Comparison of ENCODE assay signal across 8 mouse cellular contexts in the genomic region with DNA sequence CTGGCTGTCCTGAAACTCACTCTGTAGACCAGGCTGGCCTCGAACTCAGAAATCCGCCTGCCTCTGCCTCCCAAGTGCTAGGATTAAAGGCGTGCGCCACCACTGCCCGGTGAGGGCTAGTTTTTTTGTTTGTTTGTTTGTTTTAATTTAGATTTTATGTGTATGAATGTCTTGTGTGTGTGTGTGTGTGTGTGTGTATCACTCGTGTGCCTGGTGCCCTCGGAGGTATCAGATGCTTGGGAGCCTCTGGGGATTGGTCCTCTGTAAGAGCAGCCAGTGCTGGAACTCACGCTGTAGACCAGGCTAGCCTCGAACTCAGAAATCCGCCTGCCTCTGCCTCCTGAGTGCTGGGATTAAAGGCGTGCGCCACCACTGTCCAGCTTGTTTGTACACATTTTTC. TPM values are rescaled to one million over a fixed set of nuclear protein-coding genes. Genes with fewer than 3 reads are reported as not detected.
A peak's percentile ranks its signal among the peaks of the same experiment; 100 is the strongest.
DNase-seq lines count a peak whose midpoint lies in the region; ATAC-seq and TF ChIP-seq lines count a peak whose summit lies in the region.
"Not testable (repeated sequence)": the region's sequence is repeated elsewhere in the genome, so short reads cannot be mapped to it uniquely, and the experiment has no call there.

No protein-coding gene starts in this region.

- not testable (repeated sequence) for TF ChIP-seq POLR2A in MEL (IDR thresholded peaks at IDR 0.05; ENCODE audit: control insufficient read depth in 1 of 2, insufficient read depth in 1 of 2, low read depth in 1 of 2, low read length in 2 of 2, poor library complexity in 1 of 2); thymus, adult 2 months (IDR thresholded peaks at IDR 0.05; ENCODE audit: control insufficient read depth, extremely low read depth, insufficient read depth, low read length, poor library complexity)

- H3K36me3 ChIP-seq in MEL (ENCODE audit: control insufficient read depth in 1 of 2, insufficient read depth in 2 of 2, low read length in 2 of 2): peaks cover 0 to 24% of the 10 kb centered on the region in 2 experiments; a peak in 2 of 4 replicates
- H3K36me3 ChIP-seq in embryonic facial prominence, embryonic 14.5 days (ENCODE audit: control insufficient read depth, insufficient read depth, low read length); hindbrain, embryonic 16.5 days (ENCODE audit: control insufficient read depth, insufficient read depth, low read length); limb, embryonic 11.5 days (ENCODE audit: control insufficient read depth, insufficient read depth, low read length); lung, embryonic 15.5 days; thymus, adult 2 months (ENCODE audit: control insufficient read depth, insufficient read depth, low read length): not testable (repeated sequence)
- peaks cover 11% of the 10 kb centered on the region; the same call in 1 of the 2 replicates for H3K36me3 ChIP-seq in heart, embryonic 10.5 days

- not testable (repeated sequence) for TF ChIP-seq RAD21 in MEL (IDR thresholded peaks at IDR 0.05; ENCODE audit: low read depth, low read length)

- not testable (repeated sequence) for H3K79me2 ChIP-seq in MEL (ENCODE audit: control insufficient read depth, insufficient read depth, low read length, poor library complexity)

- peak overlapping the region; percentile 94 for H3K27ac ChIP-seq in MEL (ENCODE audit: control insufficient read depth, low read depth, low read length)
- H3K27ac ChIP-seq in embryonic facial prominence, embryonic 14.5 days (replicated peaks; ENCODE audit: low read depth, low read length): peak overlapping the region; percentile 87
- H3K27ac ChIP-seq in heart, embryonic 10.5 days: peak overlapping the region; percentile 96
- H3K27ac ChIP-seq in hindbrain, embryonic 16.5 days (ENCODE audit: low read depth, low read length): peak overlapping the region; percentile 100
- peak overlapping the region; percentile 38; the same call in 1 of the 2 replicates for H3K27ac ChIP-seq in limb, embryonic 11.5 days (replicated peaks; ENCODE audit: low read depth, low read length)
- H3K27ac ChIP-seq in lung, embryonic 15.5 days: peak overlapping the region; percentile 95
- peak overlapping the region; percentile 90 for H3K27ac ChIP-seq in thymus, adult 2 months (ENCODE audit: control insufficient read depth, insufficient read depth, low read length)

- WGBS in embryonic facial prominence, embryonic 14.5 days: 70% methylated on average over 12 of the region's 12 CpGs
- 67% methylated on average over 12 of the region's 12 CpGs for WGBS in heart, embryonic 10.5 days
- WGBS in hindbrain, embryonic 16.5 days: 72% methylated on average over 12 of the region's 12 CpGs
- WGBS in limb, embryonic 11.5 days: 75% methylated on average over 12 of the region's 12 CpGs
- WGBS in lung, embryonic 15.5 days: 67% methylated on average over 12 of the region's 12 CpGs
- WGBS in thymus, adult 2 months: 69% methylated on average over 12 of the region's 12 CpGs

- H3K9me3 ChIP-seq in MEL (replicated peaks; ENCODE audit: insufficient read depth, low read length); embryonic facial prominence, embryonic 14.5 days (ENCODE audit: control insufficient read depth, low read length); heart, embryonic 10.5 days; hindbrain, embryonic 16.5 days (ENCODE audit: control insufficient read depth, low read length); limb, embryonic 11.5 days (ENCODE audit: control insufficient read depth, low read length); lung, embryonic 15.5 days: not testable (repeated sequence)

- peak overlapping the region; percentile 52 for H3K4me2 ChIP-seq in embryonic facial prominence, embryonic 14.5 days (ENCODE audit: low read depth, low read length)
- peak overlapping the region; percentile 80 for H3K4me2 ChIP-seq in hindbrain, embryonic 16.5 days (ENCODE audit: low read length)
- H3K4me2 ChIP-seq in limb, embryonic 11.5 days (ENCODE audit: low read depth, severe bottlenecking): peak overlapping the region; percentile 52
- peak overlapping the region; percentile 87 for H3K4me2 ChIP-seq in lung, embryonic 15.5 days

- not testable (repeated sequence) for H3K27me3 ChIP-seq in MEL (ENCODE audit: control insufficient read depth in 1 of 2, insufficient read depth in 2 of 2, low read length in 2 of 2); embryonic facial prominence, embryonic 14.5 days (replicated peaks; ENCODE audit: control insufficient read depth, insufficient read depth, low read length); heart, embryonic 10.5 days (ENCODE audit: insufficient read depth, poor library complexity, severe bottlenecking); hindbrain, embryonic 16.5 days (replicated peaks; ENCODE audit: control insufficient read depth, insufficient read depth, low read length); limb, embryonic 11.5 days (ENCODE audit: control insufficient read depth, insufficient read depth, low read length); lung, embryonic 15.5 days; thymus, adult 2 months (ENCODE audit: control insufficient read depth, insufficient read depth, low read length)

- not testable (repeated sequence) for TF ChIP-seq CTCF in MEL (IDR thresholded peaks at IDR 0.05 in 2 of 3, conservative IDR thresholded peaks at IDR 0.05 in 1 of 3; ENCODE audit: control insufficient read depth in 1 of 3, insufficient read depth in 1 of 3, low read depth in 2 of 3, low read length in 3 of 3, poor library complexity in 1 of 3, severe bottlenecking in 1 of 3); thymus, adult 2 months (IDR thresholded peaks at IDR 0.05; ENCODE audit: borderline replicate concordance, control insufficient read depth, extremely low read depth, insufficient read depth, low read length, poor library complexity)

- not testable (repeated sequence) for ATAC-seq in embryonic facial prominence, embryonic 14.5 days (ENCODE audit: low read depth); limb, embryonic 11.5 days (ENCODE audit: insufficient number of reproducible peaks, low FRiP score, low TSS enrichment, low read depth); lung, embryonic 15.5 days (ENCODE audit: borderline replicate concordance, extremely low read depth, low FRiP score, low TSS enrichment)
- ATAC-seq in hindbrain, embryonic 16.5 days: peak; percentile 18; the same call in 1 of the 2 replicates

- not testable (repeated sequence) for TF ChIP-seq EP300 in MEL (IDR thresholded peaks at IDR 0.05; ENCODE audit: low read depth in 1 of 2, low read length in 2 of 2)

- H3K4me3 ChIP-seq in MEL (ENCODE audit: control insufficient read depth in 1 of 2, insufficient read depth in 1 of 2, low read depth in 2 of 2, low read length in 2 of 2): peak overlapping the region; percentile 72 to 76
- H3K4me3 ChIP-seq in embryonic facial prominence, embryonic 14.5 days (ENCODE audit: low read depth, low read length): peak overlapping the region; percentile 43
- peak overlapping the region; percentile 70 for H3K4me3 ChIP-seq in heart, embryonic 10.5 days
- peak overlapping the region; percentile 56 for H3K4me3 ChIP-seq in hindbrain, embryonic 16.5 days (ENCODE audit: low read length)
- H3K4me3 ChIP-seq in limb, embryonic 11.5 days (ENCODE audit: low read depth, low read length): peak overlapping the region; percentile 43
- peak overlapping the region; percentile 63 for H3K4me3 ChIP-seq in lung, embryonic 15.5 days
- H3K4me3 ChIP-seq in thymus, adult 2 months (ENCODE audit: control insufficient read depth, insufficient read depth, low read length): peak overlapping the region; percentile 60

- DNase-seq in MEL (ENCODE audit: low read depth, low spot score): peak; percentile 55
- DNase-seq in embryonic facial prominence, embryonic 14.5 days (ENCODE audit: low spot score); heart, embryonic 10.5 days (ENCODE audit: low spot score); limb, embryonic 11.5 days (ENCODE audit: low spot score); thymus, adult 2 months: not testable (repeated sequence)
- DNase-seq in naive thymus-derived CD4-positive, alpha-beta T cell, adult 2 months (ENCODE audit: low read depth): peak; percentile 50

- H3K9ac ChIP-seq in MEL (ENCODE audit: control insufficient read depth, low read depth, low read length, poor library complexity, severe bottlenecking): peak overlapping the region; percentile 82
- H3K9ac ChIP-seq in embryonic facial prominence, embryonic 14.5 days (ENCODE audit: low read depth, low read length): peak overlapping the region; percentile 60
- H3K9ac ChIP-seq in hindbrain, embryonic 16.5 days (ENCODE audit: low read depth, low read length): peak overlapping the region; percentile 81
- H3K9ac ChIP-seq in limb, embryonic 11.5 days (ENCODE audit: low read length): peak overlapping the region; percentile 49; the same call in 1 of the 2 replicates
- peak overlapping the region; percentile 57 for H3K9ac ChIP-seq in lung, embryonic 15.5 days

- peaks cover 5 to 30% of the 10 kb centered on the region in 2 experiments for H3K4me1 ChIP-seq in MEL (ENCODE audit: control insufficient read depth in 1 of 2, insufficient read depth in 2 of 2, low read length in 2 of 2)
- not testable (repeated sequence) for H3K4me1 ChIP-seq in embryonic facial prominence, embryonic 14.5 days (ENCODE audit: control insufficient read depth, insufficient read depth, low read length); hindbrain, embryonic 16.5 days (ENCODE audit: control insufficient read depth, insufficient read depth, low read depth, low read length); limb, embryonic 11.5 days (ENCODE audit: control insufficient read depth, insufficient read depth, low read length); lung, embryonic 15.5 days; thymus, adult 2 months (replicated peaks; ENCODE audit: control insufficient read depth, insufficient read depth, low read length)
- peaks cover 13% of the 10 kb centered on the region for H3K4me1 ChIP-seq in heart, embryonic 10.5 days

RNA-seq across cellular contexts. Expression of a gene that starts 22.5 kb away (rescaled TPM):
- 159 and 197 TPM in 2 replicates for total RNA-seq in MEL (2012; rRNA removed)
- 100 to 1,000 TPM; 412 to 748 TPM for polyA plus RNA-seq in MEL (2012; ENCODE audit: insufficient read depth in 1 of 2, insufficient read length in 2 of 2, low read depth in 1 of 2, low replicate concordance in 2 of 2, missing spikeins in 1 of 2)
- polyA plus RNA-seq in embryonic facial prominence, embryonic 14.5 days (2014; fragmentation: Nextera tagmentation; extraction: Ambion mirVana): 62.6 and 64.2 TPM in 2 replicates
- 209 and 212 TPM in 2 replicates for polyA plus RNA-seq in heart, embryonic 10.5 days (2016; fragmentation: Nextera tagmentation; extraction: Ambion mirVana)
- 110 and 118 TPM in 2 replicates for polyA plus RNA-seq in hindbrain, embryonic 16.5 days (2015; fragmentation: Nextera tagmentation; extraction: Ambion mirVana)
- 125 and 151 TPM in 2 replicates for polyA plus RNA-seq in limb, embryonic 11.5 days (2014; fragmentation: Nextera tagmentation; extraction: Ambion mirVana)
- 222 and 233 TPM in 2 replicates for polyA plus RNA-seq in lung, embryonic 15.5 days (2015; fragmentation: Nextera tagmentation; extraction: Ambion mirVana)
- 89.1 and 120 TPM in 2 replicates for polyA plus RNA-seq in thymus, adult 2 months (2012; rRNA removed)

RNA-seq across cellular contexts. Expression of a gene that starts 44.2 kb away (rescaled TPM):
- 4.2 and 6.4 TPM in 2 replicates for total RNA-seq in MEL (2012; rRNA removed)
- polyA plus RNA-seq in MEL (2012; ENCODE audit: insufficient read depth in 1 of 2, insufficient read length in 2 of 2, low read depth in 1 of 2, low replicate concordance in 2 of 2, missing spikeins in 1 of 2): 10 to 100 TPM in 1 of 2 experiments, not detected in 1; 19.2 TPM
- 40.5 and 43.2 TPM in 2 replicates for polyA plus RNA-seq in embryonic facial prominence, embryonic 14.5 days (2014; fragmentation: Nextera tagmentation; extraction: Ambion mirVana)
- polyA plus RNA-seq in heart, embryonic 10.5 days (2016; fragmentation: Nextera tagmentation; extraction: Ambion mirVana): 75.1 and 88.2 TPM in 2 replicates
- 27.7 and 41.3 TPM in 2 replicates for polyA plus RNA-seq in hindbrain, embryonic 16.5 days (2015; fragmentation: Nextera tagmentation; extraction: Ambion mirVana)
- polyA plus RNA-seq in limb, embryonic 11.5 days (2014; fragmentation: Nextera tagmentation; extraction: Ambion mirVana): 78.3 and 82.7 TPM in 2 replicates
- 36.0 and 38.2 TPM in 2 replicates for polyA plus RNA-seq in lung, embryonic 15.5 days (2015; fragmentation: Nextera tagmentation; extraction: Ambion mirVana)
- polyA plus RNA-seq in thymus, adult 2 months (2012; rRNA removed): 65.8 and 73.9 TPM in 2 replicates

RNA-seq across cellular contexts. Expression of a gene that starts 47.1 kb away (rescaled TPM):
- 0.15 TPM in 1 of 2 replicates, not detected in the other for total RNA-seq in MEL (2012; rRNA removed)
- polyA plus RNA-seq in MEL (2012; ENCODE audit: insufficient read depth in 1 of 2, insufficient read length in 2 of 2, low read depth in 1 of 2, low replicate concordance in 2 of 2, missing spikeins in 1 of 2): under 1 TPM in 1 of 2 experiments, not detected in 1; 0.38 TPM
- 3.7 and 5.6 TPM in 2 replicates for polyA plus RNA-seq in embryonic facial prominence, embryonic 14.5 days (2014; fragmentation: Nextera tagmentation; extraction: Ambion mirVana)
- polyA plus RNA-seq in heart, embryonic 10.5 days (2016; fragmentation: Nextera tagmentation; extraction: Ambion mirVana): 47.2 and 68.0 TPM in 2 replicates
- polyA plus RNA-seq in hindbrain, embryonic 16.5 days (2015; fragmentation: Nextera tagmentation; extraction: Ambion mirVana): 16.1 and 16.9 TPM in 2 replicates
- polyA plus RNA-seq in limb, embryonic 11.5 days (2014; fragmentation: Nextera tagmentation; extraction: Ambion mirVana): 128 and 129 TPM in 2 replicates
- polyA plus RNA-seq in lung, embryonic 15.5 days (2015; fragmentation: Nextera tagmentation; extraction: Ambion mirVana): 11.6 and 11.9 TPM in 2 replicates
- 4.3 and 13.0 TPM in 2 replicates for polyA plus RNA-seq in thymus, adult 2 months (2012; rRNA removed)

RNA-seq across cellular contexts. Expression of a gene that starts 57.8 kb away (rescaled TPM):
- 110 and 127 TPM in 2 replicates for total RNA-seq in MEL (2012; rRNA removed)
- polyA plus RNA-seq in MEL (2012; ENCODE audit: insufficient read depth in 1 of 2, insufficient read length in 2 of 2, low read depth in 1 of 2, low replicate concordance in 2 of 2, missing spikeins in 1 of 2): 100 to 1,000 TPM in 1 of 2 experiments, not detected in 1; 170 TPM
- polyA plus RNA-seq in embryonic facial prominence, embryonic 14.5 days (2014; fragmentation: Nextera tagmentation; extraction: Ambion mirVana): 36.6 and 39.5 TPM in 2 replicates
- polyA plus RNA-seq in heart, embryonic 10.5 days (2016; fragmentation: Nextera tagmentation; extraction: Ambion mirVana): 30.4 and 39.4 TPM in 2 replicates
- 30.1 and 31.8 TPM in 2 replicates for polyA plus RNA-seq in hindbrain, embryonic 16.5 days (2015; fragmentation: Nextera tagmentation; extraction: Ambion mirVana)
- 26.1 and 27.3 TPM in 2 replicates for polyA plus RNA-seq in limb, embryonic 11.5 days (2014; fragmentation: Nextera tagmentation; extraction: Ambion mirVana)
- polyA plus RNA-seq in lung, embryonic 15.5 days (2015; fragmentation: Nextera tagmentation; extraction: Ambion mirVana): 37.9 and 47.4 TPM in 2 replicates
- polyA plus RNA-seq in thymus, adult 2 months (2012; rRNA removed): 139 and 156 TPM in 2 replicates

RNA-seq across cellular contexts. Expression of a gene that starts 59.8 kb away (rescaled TPM):
- 7.4 and 12.2 TPM in 2 replicates for total RNA-seq in MEL (2012; rRNA removed)
- polyA plus RNA-seq in MEL (2012; ENCODE audit: insufficient read depth in 1 of 2, insufficient read length in 2 of 2, low read depth in 1 of 2, low replicate concordance in 2 of 2, missing spikeins in 1 of 2): 10 to 100 TPM in 1 of 2 experiments, not detected in 1; 13.6 TPM
- polyA plus RNA-seq in embryonic facial prominence, embryonic 14.5 days (2014; fragmentation: Nextera tagmentation; extraction: Ambion mirVana): 19.3 and 20.1 TPM in 2 replicates
- polyA plus RNA-seq in heart, embryonic 10.5 days (2016; fragmentation: Nextera tagmentation; extraction: Ambion mirVana): 18.5 and 26.4 TPM in 2 replicates
- polyA plus RNA-seq in hindbrain, embryonic 16.5 days (2015; fragmentation: Nextera tagmentation; extraction: Ambion mirVana): 17.2 and 21.4 TPM in 2 replicates
- 6.7 and 7.5 TPM in 2 replicates for polyA plus RNA-seq in limb, embryonic 11.5 days (2014; fragmentation: Nextera tagmentation; extraction: Ambion mirVana)
- 69.8 and 76.9 TPM in 2 replicates for polyA plus RNA-seq in lung, embryonic 15.5 days (2015; fragmentation: Nextera tagmentation; extraction: Ambion mirVana)
- polyA plus RNA-seq in thymus, adult 2 months (2012; rRNA removed): 4.5 and 6.0 TPM in 2 replicates

Comparison
In these comparisons a context has a peak if more than half of its experiments do, and no peak if none do; other contexts are left out.
1. H3K27ac ChIP-seq: peak in every context shown above with its lines; median percentile 100 in hindbrain, embryonic 16.5 days; 96 in heart, embryonic 10.5 days; 95 in lung, embryonic 15.5 days; 94 in MEL; 90 in thymus, adult 2 months; 87 in embryonic facial prominence, embryonic 14.5 days; 38 in limb, embryonic 11.5 days.